Mouse (Mus musculus) heart, postnatal 0 days (tissue): ENCODE data around the gene Aph1c. TPM values are rescaled to one million over a fixed set of nuclear protein-coding genes. Genes with fewer than 3 reads are reported as not detected.
"Not testable (repeated sequence)": the region's sequence is repeated elsewhere in the genome, so short reads cannot be mapped to it uniquely, and the experiment has no call there.

Experiments
- ATAC-seq: fragments of 200-750 bp; cut with Nextera tagmentation; 2 replicates; pipeline ENCODE4 v1.8.0; 2017; ENCODE audit warnings: low read depth, moderate number of reproducible peaks, moderate library complexity; ENCODE audit not compliant: insufficient read depth
- DNase-seq: peaks from one replicate; pipeline ENCODE4 v3.0.0-alpha.2; 2016; ENCODE audit warnings: low spot score
- H3K27ac ChIP-seq: fragments of 300-500 bp; sonication (generic); 2 replicates; pipeline ENCODE4 v1.5.1; 2014; ENCODE audit warnings: low read depth, mild to moderate bottlenecking
- H3K27me3 ChIP-seq: fragments of 300-500 bp; sonication (generic); 2 replicates; pipeline ENCODE4 v1.6.1; 2014; ENCODE audit warnings: low read length, mixed read lengths; ENCODE audit not compliant: control insufficient read depth, insufficient read depth
- H3K36me3 ChIP-seq: fragments of 300-500 bp; sonication (generic); replicated peaks from 2 replicates; pipeline ENCODE4 v1.6.1; 2014; ENCODE audit warnings: low read length, mixed read lengths; ENCODE audit not compliant: control insufficient read depth, insufficient read depth
- H3K4me1 ChIP-seq: fragments of 300-500 bp; sonication (generic); 2 replicates; pipeline ENCODE4 v1.6.1; 2014; ENCODE audit warnings: antibody characterized with exemption; ENCODE audit not compliant: control insufficient read depth, insufficient read depth
- H3K4me2 ChIP-seq: fragments of 300-500 bp; sonication (generic); 2 replicates; pipeline ENCODE4 v1.6.1; 2014; ENCODE audit warnings: low read depth, mild to moderate bottlenecking, low read length, moderate library complexity
- H3K4me3 ChIP-seq: fragments of 300-500 bp; sonication (generic); 2 replicates; pipeline ENCODE4 v1.5.1; 2014; ENCODE audit warnings: low read depth, low read length
- H3K9ac ChIP-seq: fragments of 300-500 bp; sonication (generic); replicated peaks from 2 replicates; pipeline ENCODE4 v1.6.1; 2014; ENCODE audit warnings: low read depth, low read length, mixed read lengths
- H3K9me3 ChIP-seq: fragments of 300-500 bp; sonication (generic); replicated peaks from 2 replicates; pipeline ENCODE4 v1.6.1; 2016; ENCODE audit warnings: low read length; ENCODE audit not compliant: control insufficient read depth
- CTCF ChIP-seq: IDR thresholded peaks from 2 replicates; pipeline ENCODE4 v1.5.1; 2016; ENCODE audit warnings: antibody characterized with exemption, control low read depth, low read depth
- EP300 ChIP-seq: IDR thresholded peaks from 2 replicates; pipeline ENCODE4 v1.6.1; 2016; ENCODE audit warnings: antibody characterized with exemption, low read depth
- WGBS: fragments of 180-500 bp; shearing (Covaris S2); extraction: QIAGEN DNeasy Blood & Tissue Kit; methylation state at CpG from one replicate; pipeline ENCODE4 v1.1.7; 2014; 5-methylcytosine and 5-hydroxymethylcytosine counted together
- polyA plus RNA-seq: library from polyadenylated mRNA; unstranded; fragments of >200 nt; fragmentation: Nextera tagmentation; extraction: Ambion mirVana; gene quantifications from 2 replicates; pipeline ENCODE4 v1.2.1, GENCODE M21; 2015
- total RNA-seq: library from RNA; depleted of rRNA; stranded (reverse); fragments of >200 nt; gene quantifications from 2 replicates; pipeline ENCODE4 v1.2.3, GENCODE M21; 2014; ENCODE audit warnings: low replicate concordance

Gene Aph1c
- total and polyA plus RNA-seq, 2 experiments from 2014 or later, result 0.69 to 1.7 TPM

- Histone ChIP-seq H3K4me2 (no peak overlapping the region), H3K27me3 (no peaks in the 10 kb centered on the region), H3K4me1 (no peaks in the 10 kb centered on the region), H3K27ac (no peak overlapping the region), H3K4me3 (no peak overlapping the region), H3K9me3 (peaks cover 11% of the 10 kb centered on the region; the same call in 1 of the 2 replicates), H3K36me3 (peaks cover 5% of the 10 kb centered on the region; the same call in 1 of the 2 replicates), H3K9ac (no peak overlapping the region)
- DNase-seq, result no peak
- WGBS, result 83% methylated on average over 6 of the region's 6 CpGs
- TF ChIP-seq EP300 (no peak), CTCF (no peak)
- no peak for ATAC-seq
Measured at GRCm38 (mm10) chr9:66879486-66879885, 45.0 kb upstream of the Aph1c start.

GRCm38 (mm10) chr9:66878899-66879298, 44.4 kb upstream of the Aph1c start:
- DNase-seq, result no peak
- TF ChIP-seq CTCF (no peak), EP300 (no peak)

GRCm38 (mm10) chr9:66876577-66876976, 42.1 kb upstream of the Aph1c start:
- no peak for TF ChIP-seq CTCF
- TF ChIP-seq EP300, result no peak
- Histone ChIP-seq H3K36me3 (peaks cover 5% of the 10 kb centered on the region; the same call in 1 of the 2 replicates), H3K9ac (no peak overlapping the region), H3K27ac (no peak overlapping the region), H3K4me2 (0 out of 2 replicates have a peak overlapping the region, but pooled peaks have one; percentile 5), H3K27me3 (no peaks in the 10 kb centered on the region), H3K4me1 (peaks cover 12% of the 10 kb centered on the region), H3K4me3 (no peak overlapping the region), H3K9me3 (peaks cover 12% of the 10 kb centered on the region; the same call in 1 of the 2 replicates)
- 47% methylated on average over 5 of the region's 5 CpGs for WGBS
- DNase-seq (peak; percentile 75), ATAC-seq (peak; percentile 72)

More at GRCm38 (mm10) chr9:66878899-66879298, 44.4 kb upstream of the Aph1c start:
- no peak for ATAC-seq
- H3K9me3 ChIP-seq, result peaks cover 12% of the 10 kb centered on the region; the same call in 1 of the 2 replicates
- H3K9ac ChIP-seq, result no peak overlapping the region
- H3K4me3 ChIP-seq, result no peak overlapping the region
- H3K4me2 ChIP-seq, result no peak overlapping the region
- peaks cover 5% of the 10 kb centered on the region; the same call in 1 of the 2 replicates for H3K36me3 ChIP-seq
- no peak overlapping the region for H3K27ac ChIP-seq
- H3K4me1 ChIP-seq, result no peaks in the 10 kb centered on the region
- WGBS, result 92% methylated on average over 3 of the region's 3 CpGs
- H3K27me3 ChIP-seq, result no peaks in the 10 kb centered on the region

GRCm38 (mm10) chr9:66874297-66874696, 39.8 kb upstream of the Aph1c start:
- no peak overlapping the region for H3K27ac ChIP-seq
- H3K27me3 ChIP-seq, result no peaks in the 10 kb centered on the region
- H3K4me2 ChIP-seq, result no peak overlapping the region
- TF ChIP-seq CTCF (no peak), EP300 (no peak)
- 99% methylated on average over 5 of the region's 5 CpGs for WGBS
- H3K4me1 ChIP-seq, result peaks cover 12% of the 10 kb centered on the region
- DNase-seq (no peak), ATAC-seq (no peak)
- H3K4me3 ChIP-seq, result no peak overlapping the region
- H3K9ac ChIP-seq, result no peak overlapping the region
- peaks cover 12% of the 10 kb centered on the region; the same call in 1 of the 2 replicates for H3K9me3 ChIP-seq
- peaks cover 5% of the 10 kb centered on the region; the same call in 1 of the 2 replicates for H3K36me3 ChIP-seq

GRCm38 (mm10) chr9:66873531-66873930, 39.0 kb upstream of the Aph1c start:
- Histone ChIP-seq H3K4me2 (no peak overlapping the region), H3K27me3 (no peaks in the 10 kb centered on the region), H3K36me3 (peaks cover 5% of the 10 kb centered on the region; the same call in 1 of the 2 replicates), H3K4me3 (no peak overlapping the region), H3K27ac (no peak overlapping the region), H3K9ac (no peak overlapping the region), H3K4me1 (peaks cover 12% of the 10 kb centered on the region), H3K9me3 (peaks cover 12% of the 10 kb centered on the region; the same call in 1 of the 2 replicates)
- DNase-seq (no peak), ATAC-seq (no peak)
- TF ChIP-seq EP300 (no peak), CTCF (no peak)

- not testable (repeated sequence) for ATAC-seq, DNase-seq, H3K27me3 ChIP-seq, H3K9ac ChIP-seq, H3K36me3 ChIP-seq, H3K4me2 ChIP-seq, H3K4me3 ChIP-seq
- 70% methylated on average over 2 of the region's 2 CpGs for WGBS
- peaks cover 17% of the 10 kb centered on the region for H3K4me1 ChIP-seq
- peaks cover 12% of the 10 kb centered on the region; the same call in 1 of the 2 replicates for H3K9me3 ChIP-seq
- peak overlapping the region; percentile 84 for H3K27ac ChIP-seq
Measured at GRCm38 (mm10) chr9:66873009-66873408, 38.5 kb upstream of the Aph1c start.
